Mouse (Mus musculus) lung, postnatal 0 days (tissue): ENCODE data around the gene Gpr25. TPM values are rescaled to one million over a fixed set of nuclear protein-coding genes. Genes with fewer than 3 reads are reported as not detected.

Source experiments
- ATAC-seq: fragments of 200-750 bp; cut with Nextera tagmentation; 2 replicates; pipeline ENCODE4 v1.8.0; 2017; ENCODE audit warnings: moderate library complexity
- DNase-seq: peaks from one replicate; pipeline ENCODE4 v3.0.0-alpha.2; 2016; ENCODE audit warnings: low spot score
- H3K27ac ChIP-seq: fragments of 300-500 bp; sonication (generic); 2 replicates; pipeline ENCODE4 v1.5.1; 2014; ENCODE audit warnings: antibody characterized with exemption, mild to moderate bottlenecking, low read length, mixed read lengths
- H3K27me3 ChIP-seq: fragments of 300-500 bp; sonication (generic); replicated peaks from 2 replicates; pipeline ENCODE4 v1.6.1; 2014; ENCODE audit warnings: low read length, mixed read lengths; ENCODE audit not compliant: insufficient read depth
- H3K36me3 ChIP-seq: fragments of 300-500 bp; sonication (generic); 2 replicates; pipeline ENCODE4 v1.6.1; 2014; ENCODE audit warnings: low read length, mixed read lengths; ENCODE audit not compliant: insufficient read depth
- H3K4me1 ChIP-seq: fragments of 300-500 bp; sonication (generic); 2 replicates; pipeline ENCODE4 v1.6.1; 2014; ENCODE audit warnings: antibody characterized with exemption, low read depth, low read length, mixed read lengths; ENCODE audit not compliant: insufficient read depth
- H3K4me2 ChIP-seq: fragments of 300-500 bp; sonication (generic); replicated peaks from 2 replicates; pipeline ENCODE4 v1.6.1; 2014; ENCODE audit warnings: low read depth, mild to moderate bottlenecking, low read length, moderate library complexity, mixed read lengths
- H3K4me3 ChIP-seq: fragments of 300-500 bp; sonication (generic); 2 replicates; pipeline ENCODE4 v1.5.1; 2014; ENCODE audit warnings: low read depth, low read length
- H3K9ac ChIP-seq: fragments of 300-500 bp; sonication (generic); replicated peaks from 2 replicates; pipeline ENCODE4 v1.6.1; 2014; ENCODE audit warnings: low read depth, mild to moderate bottlenecking
- H3K9me3 ChIP-seq: fragments of 300-500 bp; sonication (generic); 2 replicates; pipeline ENCODE4 v1.6.1; 2016; ENCODE audit warnings: low read length, mixed read lengths
- CTCF ChIP-seq: IDR thresholded peaks from 2 replicates; pipeline ENCODE4 v1.5.1; 2016; ENCODE audit warnings: antibody characterized with exemption, mild to moderate bottlenecking
- EP300 ChIP-seq: IDR thresholded peaks from 2 replicates; pipeline ENCODE4 v1.6.1; 2016; ENCODE audit warnings: antibody characterized with exemption, mild to moderate bottlenecking, control low read depth
- WGBS: fragments of 180-500 bp; shearing (Covaris S2); extraction: QIAGEN DNeasy Blood & Tissue Kit; methylation state at CpG from one replicate; pipeline ENCODE4 v1.1.7; 2014; 5-methylcytosine and 5-hydroxymethylcytosine counted together
- polyA plus RNA-seq: library from polyadenylated mRNA; unstranded; fragments of >200 nt; fragmentation: Nextera tagmentation; extraction: Ambion mirVana; gene quantifications from 2 replicates; pipeline ENCODE4 v1.2.1, GENCODE M21; 2015

The Gpr25 gene
- polyA plus RNA-seq, 1 experiment from 2014 or later = not detected

- no peaks in the 10 kb centered on the region for H3K9me3 ChIP-seq
- DNase-seq = no peak
- no peak overlapping the region for H3K4me2 ChIP-seq
- H3K4me1 ChIP-seq = peaks cover 9% of the 10 kb centered on the region; the same call in 1 of the 2 replicates
- H3K27me3 ChIP-seq = no peaks in the 10 kb centered on the region
- H3K27ac ChIP-seq = no peak overlapping the region
- no peak overlapping the region for H3K4me3 ChIP-seq
- no peak for ATAC-seq
- WGBS = 92% methylated on average over 8 of the region's 8 CpGs
- no peak overlapping the region for H3K9ac ChIP-seq
- TF ChIP-seq CTCF = no peak
- TF ChIP-seq EP300 = no peak
- H3K36me3 ChIP-seq = no peaks in the 10 kb centered on the region
Observed at GRCm38 (mm10) chr1:136225846-136226245, 34.8 kb downstream of the Gpr25 start.

DNA sequence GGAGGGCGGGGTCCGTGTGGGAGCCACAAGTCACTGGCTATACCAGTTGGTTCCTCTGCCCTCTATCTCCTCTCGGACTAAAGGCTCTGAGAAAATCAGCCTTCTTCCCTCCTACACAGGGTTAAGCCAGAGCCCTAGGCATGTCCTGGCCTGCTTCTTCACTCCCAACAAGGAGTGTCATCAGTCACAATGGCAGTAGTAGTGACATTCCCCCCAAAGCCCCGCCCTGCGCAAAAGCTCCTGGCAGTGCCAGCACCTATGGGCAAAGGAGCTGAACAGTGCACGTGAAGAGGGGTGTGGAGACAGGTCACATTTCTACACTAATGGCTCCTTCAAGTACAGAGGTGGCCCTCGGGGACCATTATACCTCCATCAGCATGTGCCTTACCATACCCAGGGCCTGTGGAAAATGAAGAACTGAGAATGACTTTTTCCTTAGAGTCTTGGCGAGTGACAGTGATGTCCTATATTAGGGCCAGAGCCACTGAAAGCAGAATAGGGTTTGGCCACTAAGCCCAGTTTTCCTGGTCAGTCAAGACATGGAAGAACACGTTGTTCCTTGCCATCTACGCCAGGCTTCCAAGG is 36.8 kb downstream of the Gpr25 start:
- Histone ChIP-seq H3K4me1 (peaks cover 13% of the 10 kb centered on the region; the same call in 1 of the 2 replicates), H3K9me3 (no peaks in the 10 kb centered on the region), H3K4me3 (no peak overlapping the region), H3K9ac (no peak overlapping the region), H3K27me3 (no peaks in the 10 kb centered on the region), H3K27ac (no peak overlapping the region), H3K4me2 (no peak overlapping the region), H3K36me3 (no peaks in the 10 kb centered on the region)
- 83% methylated on average over 10 of the region's 10 CpGs for WGBS
- DNase-seq (no peak), ATAC-seq (no peak)
- TF ChIP-seq EP300 (no peak), CTCF (no peak)

- Histone ChIP-seq H3K27ac (no peak overlapping the region), H3K27me3 (no peaks in the 10 kb centered on the region), H3K4me1 (peaks cover 4% of the 10 kb centered on the region; the same call in 1 of the 2 replicates), H3K4me3 (no peak overlapping the region), H3K9me3 (no peaks in the 10 kb centered on the region), H3K36me3 (no peaks in the 10 kb centered on the region), H3K9ac (no peak overlapping the region), H3K4me2 (no peak overlapping the region)
- no peak for TF ChIP-seq EP300
- TF ChIP-seq CTCF = no peak
- ATAC-seq (no peak), DNase-seq (no peak)
- 73% methylated on average over 10 of the region's 10 CpGs for WGBS
Observed at GRCm38 (mm10) chr1:136222386-136222785, 38.3 kb downstream of the Gpr25 start.

GRCm38 (mm10) chr1:136220037-136220871 is 40.4 kb downstream of the Gpr25 start:
- no peak overlapping the region for H3K9ac ChIP-seq
- ATAC-seq (peak; percentile 86), DNase-seq (peak; percentile 76)

DNA sequence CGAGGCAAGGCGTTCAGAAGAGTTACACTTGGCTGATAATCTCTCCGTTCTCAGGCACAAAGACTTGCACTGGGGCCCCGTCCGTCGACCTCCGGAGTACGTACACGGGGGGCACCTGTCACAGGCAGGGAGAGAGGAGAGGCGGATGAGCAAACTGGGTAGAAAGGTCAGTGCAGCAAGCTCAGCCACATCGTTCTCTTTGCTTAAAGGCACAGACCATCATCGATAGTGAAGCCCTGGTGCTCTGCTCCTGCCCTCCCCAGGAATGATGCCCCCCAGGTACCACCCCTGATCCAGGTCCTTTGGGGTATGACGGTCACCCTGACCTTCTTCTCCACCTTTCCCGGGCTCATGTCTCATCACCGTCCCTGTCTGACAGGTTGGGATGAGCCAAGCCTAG is 46.4 kb downstream of the Gpr25 start:
- ATAC-seq = no peak
- Histone ChIP-seq H3K27me3 (no peaks in the 10 kb centered on the region), H3K36me3 (no peaks in the 10 kb centered on the region), H3K27ac (no peak overlapping the region), H3K4me2 (no peak overlapping the region), H3K9ac (no peak overlapping the region), H3K9me3 (no peaks in the 10 kb centered on the region), H3K4me1 (no peaks in the 10 kb centered on the region), H3K4me3 (no peak overlapping the region)
- 78% methylated on average over 15 of the region's 15 CpGs for WGBS
- TF ChIP-seq CTCF = no peak
- no peak for TF ChIP-seq EP300
- DNase-seq = peak; percentile 15

More at GRCm38 (mm10) chr1:136220037-136220871, 40.4 kb downstream of the Gpr25 start:
- no peaks in the 10 kb centered on the region for H3K27me3 ChIP-seq
- no peaks in the 10 kb centered on the region for H3K9me3 ChIP-seq
- H3K36me3 ChIP-seq = no peaks in the 10 kb centered on the region
- 0 out of 2 replicates have a peak, but pooled peaks cover 4% of the 10 kb centered on the region for H3K4me1 ChIP-seq
- TF ChIP-seq EP300 (no peak), CTCF (no peak)
- H3K4me2 ChIP-seq = no peak overlapping the region
- WGBS = 49% methylated on average over 10 of the region's 10 CpGs
- peak overlapping the region; percentile 57; the same call in 1 of the 2 replicates for H3K27ac ChIP-seq
- H3K4me3 ChIP-seq = no peak overlapping the region

- ATAC-seq = peak; percentile 57; the same call in 1 of the 2 replicates
- 45% methylated on average over 3 of the region's 3 CpGs for WGBS
- no peaks in the 10 kb centered on the region for H3K9me3 ChIP-seq
- no peak for TF ChIP-seq EP300
- TF ChIP-seq CTCF = peak; percentile 78
- H3K27me3 ChIP-seq = no peaks in the 10 kb centered on the region
- no peak within 1 kb of the TSS for H3K27ac ChIP-seq
- no peaks in the 10 kb centered on the region for H3K36me3 ChIP-seq
- H3K9ac ChIP-seq = no peak within 1 kb of the TSS
- H3K4me1 ChIP-seq = no peaks in the 10 kb centered on the region
- DNase-seq = peak; percentile 70
- H3K4me3 ChIP-seq = no peak within 1 kb of the TSS
- no peak within 1 kb of the TSS for H3K4me2 ChIP-seq
Observed at GRCm38 (mm10) chr1:136212803-136213202, 47.9 kb downstream of the Gpr25 start, which contains the start of gene Mroh3. Gene Mroh3 (minus strand): TSS chr1:136212828.

Other genes starting within 250 kb of the Gpr25 start
- not detected in 2 replicates for gene Ascl5, start 210.1 kb downstream of the Gpr25 start, polyA plus RNA-seq
- 0.82 and 1.6 TPM in 2 replicates for gene Cacna1s, start 208.1 kb downstream of the Gpr25 start, polyA plus RNA-seq
- gene Kif21b, start 129.5 kb downstream of the Gpr25 start, polyA plus RNA-seq = 0.85 and 0.87 TPM in 2 replicates
- 0.18 TPM in 1 of 2 replicates, not detected in the other for gene Mroh3, start 48.0 kb downstream of the Gpr25 start, polyA plus RNA-seq
- gene Inava, start 26.6 kb downstream of the Gpr25 start, polyA plus RNA-seq = 8.6 and 10.6 TPM in 2 replicates
- 7.7 and 9.3 TPM in 2 replicates for gene Camsap2, start 85.2 kb upstream of the Gpr25 start, polyA plus RNA-seq
- 8.0 and 8.5 TPM in 2 replicates for gene Ddx59, start 154.4 kb upstream of the Gpr25 start, polyA plus RNA-seq
- 0.45 and 0.54 TPM in 2 replicates for gene Kif14, start 205.5 kb upstream of the Gpr25 start, polyA plus RNA-seq